Mouse (Mus musculus): ENCODE data around the gene Eif4b. TPM values are rescaled to one million over a fixed set of nuclear protein-coding genes. Genes with fewer than 3 reads are reported as not detected.
A peak's percentile ranks its signal among the peaks of the same experiment; 100 is the strongest.

The Eif4b gene
- polyA plus RNA-seq, 1 experiment from 2014 or later = 89.2 TPM

DNA sequence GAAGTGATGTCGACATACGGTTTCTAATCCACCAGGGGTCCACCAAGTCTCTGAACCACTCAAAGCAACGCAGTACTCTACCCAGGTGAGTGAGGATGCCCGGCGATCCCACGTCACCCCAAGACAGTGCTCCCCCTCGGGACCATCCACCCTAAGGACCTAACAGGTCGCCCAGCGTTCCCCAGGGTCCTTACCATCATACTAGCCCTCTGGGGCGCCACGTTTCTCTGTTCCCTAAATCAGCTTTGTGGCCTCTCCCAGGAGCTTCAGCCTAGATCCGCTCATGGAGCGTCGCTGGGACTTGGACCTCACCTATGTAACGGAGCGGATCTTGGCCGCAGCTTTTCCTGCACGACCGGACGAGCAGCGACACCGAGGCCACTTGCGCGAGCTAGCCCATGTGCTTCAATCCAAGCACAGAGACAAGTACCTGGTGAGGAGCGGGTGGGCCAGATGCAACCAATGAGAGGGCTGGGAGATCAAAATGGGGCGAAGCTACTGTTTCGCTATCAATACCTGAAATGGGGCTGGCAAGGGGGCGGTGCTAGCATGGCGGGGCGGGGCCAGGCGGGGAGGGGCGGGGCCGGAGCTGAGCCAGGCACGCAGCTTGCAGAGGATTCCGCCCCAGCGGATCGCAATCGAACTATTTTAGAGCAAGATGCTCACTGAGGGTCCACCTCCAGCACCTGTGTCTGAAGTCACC lies 33.3 kb downstream of the Eif4b start:
- 8% methylated on average over 37 of the region's 38 CpGs for WGBS
- Histone ChIP-seq H3K4me2 (peak overlapping the region; percentile 58), H3K4me1 (peaks cover 33% of the 10 kb centered on the region), H3K9me3 (no peaks in the 10 kb centered on the region), H3K4me3 (peak overlapping the region; percentile 37), H3K27me3 (replicated peaks) (peaks cover 36% of the 10 kb centered on the region), H3K27ac (no peak overlapping the region), H3K36me3 (replicated peaks) (no peaks in the 10 kb centered on the region), H3K9ac (peak overlapping the region; percentile 38)
- ATAC-seq (replicated peaks) = peak; percentile 25

DNA sequence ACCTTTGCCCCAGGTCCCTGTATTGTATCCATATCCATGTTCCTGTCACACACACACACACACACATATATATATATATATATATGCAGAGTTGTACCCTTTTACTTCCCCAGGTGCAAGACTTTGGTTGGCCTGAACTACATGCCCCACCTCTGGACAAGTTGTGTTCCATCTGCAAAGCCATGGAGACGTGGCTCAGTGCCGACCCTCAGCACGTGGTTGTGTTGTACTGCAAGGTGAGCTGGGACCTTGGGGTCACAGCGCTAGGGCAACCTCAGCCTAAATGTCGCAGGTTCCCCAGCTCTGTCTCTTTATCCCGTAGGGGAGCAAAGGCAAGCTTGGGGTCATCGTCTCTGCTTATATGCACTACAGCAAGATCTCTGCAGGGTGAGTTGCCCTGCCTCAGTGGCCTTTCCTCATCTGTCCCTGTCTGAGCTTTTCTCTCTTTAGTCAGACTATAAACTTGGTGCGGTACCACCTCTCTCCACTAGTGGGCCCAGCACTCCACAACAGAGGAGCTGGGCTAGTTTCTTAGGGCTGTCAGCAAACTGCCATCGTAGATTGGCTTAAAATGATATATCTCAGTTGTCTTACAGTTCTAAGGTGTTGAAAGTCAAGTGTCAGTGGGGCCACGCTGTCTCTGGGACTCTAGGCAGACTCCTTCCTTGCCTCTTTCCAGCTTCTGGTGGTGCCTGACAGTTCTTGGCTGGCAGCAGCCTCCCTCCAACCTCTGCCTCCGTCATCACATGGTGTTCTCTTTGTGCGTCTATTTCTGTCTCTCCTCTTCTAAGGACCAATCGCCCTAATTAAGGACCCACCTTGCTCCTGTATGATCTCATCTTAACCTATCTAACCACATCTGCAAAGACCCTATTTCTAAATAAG lies 34.4 kb downstream of the Eif4b start:
- WGBS = 30% methylated on average over 13 of the region's 13 CpGs
- H3K4me3 ChIP-seq = no peak overlapping the region
- peaks cover 31% of the 10 kb centered on the region for H3K4me1 ChIP-seq

DNA sequence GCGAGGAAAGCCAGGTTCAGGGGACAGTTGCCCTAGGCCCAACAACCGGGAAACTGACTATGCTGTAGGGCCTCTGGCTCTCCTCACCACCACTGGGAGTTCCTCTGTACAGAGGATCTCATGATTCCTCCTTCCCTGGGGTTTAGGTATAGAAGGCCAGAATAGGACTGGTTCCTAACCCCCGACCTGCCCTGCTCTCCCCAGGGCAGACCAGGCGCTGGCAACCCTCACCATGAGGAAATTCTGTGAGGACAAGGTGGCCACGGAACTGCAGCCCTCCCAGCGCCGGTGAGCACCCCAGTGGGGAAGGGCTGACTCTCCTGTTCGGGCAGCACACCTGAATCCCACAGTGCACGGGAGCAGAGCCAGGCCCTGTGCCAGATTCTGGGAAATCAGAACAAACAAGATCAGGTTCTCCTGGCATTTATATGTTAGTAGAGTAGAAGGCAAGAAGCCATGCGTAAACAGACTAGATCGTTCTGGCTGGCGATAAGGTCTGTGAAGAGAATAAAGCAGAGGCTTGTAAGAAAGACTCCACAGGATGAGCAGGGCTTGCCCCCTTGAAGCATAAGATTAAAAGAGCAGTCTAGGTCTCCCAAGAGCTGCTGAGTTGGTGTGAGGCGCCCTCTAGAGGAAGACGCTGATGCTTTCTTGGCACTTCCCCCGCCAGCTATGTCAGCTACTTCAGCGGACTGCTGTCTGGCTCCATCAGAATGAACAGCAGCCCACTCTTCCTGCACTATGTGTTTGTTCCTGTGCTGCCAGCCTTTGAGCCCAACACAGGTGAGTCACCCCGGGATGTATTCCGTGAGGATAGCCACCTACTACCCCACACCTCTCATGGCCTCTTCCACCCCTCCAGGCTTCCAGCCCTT lies 35.3 kb downstream of the Eif4b start:
- ATAC-seq (replicated peaks) = peak; percentile 12; the same call in 1 of the 2 replicates
- Histone ChIP-seq H3K27ac (no peak overlapping the region), H3K9ac (no peak overlapping the region), H3K4me1 (peaks cover 21% of the 10 kb centered on the region), H3K36me3 (replicated peaks) (no peaks in the 10 kb centered on the region), H3K4me2 (no peak overlapping the region), H3K27me3 (replicated peaks) (peaks cover 33% of the 10 kb centered on the region), H3K9me3 (no peaks in the 10 kb centered on the region), H3K4me3 (no peak overlapping the region)
- 51% methylated on average over 18 of the region's 18 CpGs for whole genome bisulfite sequencing

More for the DNA sequence above, 34.4 kb downstream of the Eif4b start:
- H3K9ac ChIP-seq = no peak overlapping the region
- H3K9me3 ChIP-seq = no peaks in the 10 kb centered on the region
- H3K27me3 ChIP-seq (replicated peaks) = peaks cover 33% of the 10 kb centered on the region
- no peak overlapping the region for H3K27ac ChIP-seq
- no peak for ATAC-seq (replicated peaks)
- H3K4me2 ChIP-seq = peak overlapping the region; percentile 58
- no peaks in the 10 kb centered on the region for H3K36me3 ChIP-seq (replicated peaks)

DNA sequence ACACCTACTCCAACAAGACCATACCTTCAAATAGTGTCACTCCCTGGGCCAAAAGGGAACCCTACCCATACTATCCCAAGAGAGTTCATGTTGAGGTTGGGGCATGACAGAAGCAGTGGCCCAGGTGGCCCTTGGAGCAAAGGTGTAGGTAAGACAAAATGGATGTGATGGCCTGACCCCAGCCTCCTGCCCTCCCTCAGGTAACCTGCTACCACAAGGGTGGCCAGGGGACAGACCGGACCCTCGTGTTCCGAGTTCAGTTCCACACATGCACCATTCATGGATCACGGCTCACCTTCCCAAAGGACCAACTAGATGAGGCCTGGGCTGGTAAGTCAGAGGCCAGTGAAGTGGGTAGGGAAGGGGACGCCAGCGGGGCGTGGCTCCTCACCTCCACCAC lies 36.7 kb downstream of the Eif4b start:
- 93% methylated on average over 7 of the region's 7 CpGs for WGBS
- Histone ChIP-seq H3K36me3 (replicated peaks) (no peaks in the 10 kb centered on the region), H3K27ac (no peak overlapping the region), H3K4me2 (no peak overlapping the region), H3K9ac (no peak overlapping the region), H3K4me3 (no peak overlapping the region), H3K27me3 (replicated peaks) (peaks cover 26% of the 10 kb centered on the region), H3K9me3 (no peaks in the 10 kb centered on the region), H3K4me1 (peaks cover 19% of the 10 kb centered on the region)
- ATAC-seq (replicated peaks) = no peak

DNA sequence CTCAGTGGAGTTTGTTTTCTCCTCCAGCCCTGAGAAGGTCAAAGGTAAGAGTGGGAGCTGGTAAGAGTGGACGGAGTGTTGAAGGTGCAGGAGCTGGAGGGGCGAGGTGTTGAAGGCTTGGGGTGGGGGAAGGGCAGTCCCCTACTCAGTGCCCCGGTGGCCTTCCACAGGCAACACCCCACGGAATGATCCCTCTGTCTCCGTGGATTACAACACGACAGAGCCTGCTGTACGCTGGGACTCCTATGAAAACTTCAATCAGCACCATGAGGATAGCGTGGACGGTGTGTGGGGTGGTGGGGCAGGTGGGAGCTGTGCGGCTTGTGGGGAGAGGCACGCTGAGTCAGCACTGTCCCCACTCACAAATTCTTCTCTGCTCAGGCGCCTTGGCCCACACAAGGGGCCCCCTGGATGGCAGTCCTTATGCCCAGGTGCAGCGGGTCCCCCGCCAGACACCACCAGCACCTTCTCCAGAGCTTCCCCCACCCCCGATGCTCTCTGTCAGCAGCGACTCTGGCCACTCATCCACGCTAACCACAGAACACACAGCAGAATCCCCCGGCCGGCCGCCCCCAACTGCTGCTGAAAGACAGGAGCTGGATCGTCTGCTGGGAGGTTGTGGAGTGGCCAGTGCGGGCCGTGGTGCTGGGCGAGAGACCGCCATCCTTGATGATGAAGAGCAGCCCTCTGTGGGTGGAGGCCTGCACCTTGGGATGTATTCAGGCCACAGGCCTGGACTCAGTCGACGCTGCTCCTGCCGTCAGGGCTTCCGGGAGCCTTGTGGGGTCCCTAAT lies 37.3 kb downstream of the Eif4b start:
- Histone ChIP-seq H3K27me3 (replicated peaks) (peaks cover 19% of the 10 kb centered on the region), H3K4me3 (no peak overlapping the region), H3K9me3 (no peaks in the 10 kb centered on the region), H3K9ac (no peak overlapping the region), H3K4me1 (peaks cover 19% of the 10 kb centered on the region), H3K36me3 (replicated peaks) (peaks cover 3% of the 10 kb centered on the region; the same call in 1 of the 2 replicates), H3K27ac (no peak overlapping the region), H3K4me2 (no peak overlapping the region)
- WGBS = 73% methylated on average over 29 of the region's 29 CpGs
- ATAC-seq (replicated peaks) = no peak

DNA sequence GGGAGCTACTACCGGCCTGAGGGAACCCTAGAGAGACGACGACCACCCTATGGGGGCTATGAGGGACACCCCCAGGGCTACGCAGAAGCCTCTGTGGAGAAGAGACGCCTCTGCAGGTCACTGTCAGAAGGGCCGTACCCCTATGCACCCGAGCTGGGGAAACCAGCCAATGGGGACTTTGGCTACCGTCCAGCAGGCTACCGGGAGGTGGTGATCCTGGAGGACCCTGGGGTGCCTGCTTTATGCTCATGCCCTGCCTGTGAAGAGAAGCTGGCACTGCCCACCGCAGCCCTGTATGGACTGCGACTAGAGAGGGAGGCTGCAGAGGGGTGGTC lies 37.9 kb downstream of the Eif4b start:
- Histone ChIP-seq H3K4me2 (no peak overlapping the region), H3K9ac (no peak overlapping the region), H3K9me3 (no peaks in the 10 kb centered on the region), H3K27me3 (replicated peaks) (peaks cover 14% of the 10 kb centered on the region), H3K4me1 (peaks cover 19% of the 10 kb centered on the region), H3K36me3 (replicated peaks) (peaks cover 8% of the 10 kb centered on the region; the same call in 1 of the 2 replicates), H3K4me3 (no peak overlapping the region), H3K27ac (no peak overlapping the region)
- WGBS = 76% methylated on average over 11 of the region's 11 CpGs
- no peak for ATAC-seq (replicated peaks)

DNA sequence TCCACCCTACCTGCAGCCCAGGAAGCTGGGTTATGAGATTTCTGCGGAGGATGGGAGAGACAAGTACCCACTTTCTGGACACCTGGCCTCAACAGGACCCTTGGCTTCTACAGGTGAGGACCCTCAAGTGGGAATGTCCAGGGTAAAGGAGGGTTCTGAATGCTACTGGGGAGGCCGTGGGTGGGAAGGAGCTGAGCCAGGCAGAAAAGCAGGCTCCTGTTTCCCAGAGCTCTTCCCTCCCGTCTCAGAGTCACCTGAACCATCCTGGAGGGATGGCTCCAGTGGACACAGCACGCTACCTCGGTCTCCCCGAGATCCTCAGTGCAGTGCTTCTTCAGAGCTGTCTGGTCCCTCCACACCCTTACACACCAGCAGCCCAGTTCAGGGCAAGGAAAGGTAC lies 38.6 kb downstream of the Eif4b start:
- Histone ChIP-seq H3K4me1 (peaks cover 12% of the 10 kb centered on the region), H3K4me2 (no peak overlapping the region), H3K9me3 (no peaks in the 10 kb centered on the region), H3K27ac (no peak overlapping the region), H3K9ac (no peak overlapping the region), H3K27me3 (replicated peaks) (peaks cover 7% of the 10 kb centered on the region), H3K4me3 (no peak overlapping the region), H3K36me3 (replicated peaks) (peaks cover 13% of the 10 kb centered on the region)
- no peak for ATAC-seq (replicated peaks)
- 81% methylated on average over 6 of the region's 6 CpGs for WGBS

DNA sequence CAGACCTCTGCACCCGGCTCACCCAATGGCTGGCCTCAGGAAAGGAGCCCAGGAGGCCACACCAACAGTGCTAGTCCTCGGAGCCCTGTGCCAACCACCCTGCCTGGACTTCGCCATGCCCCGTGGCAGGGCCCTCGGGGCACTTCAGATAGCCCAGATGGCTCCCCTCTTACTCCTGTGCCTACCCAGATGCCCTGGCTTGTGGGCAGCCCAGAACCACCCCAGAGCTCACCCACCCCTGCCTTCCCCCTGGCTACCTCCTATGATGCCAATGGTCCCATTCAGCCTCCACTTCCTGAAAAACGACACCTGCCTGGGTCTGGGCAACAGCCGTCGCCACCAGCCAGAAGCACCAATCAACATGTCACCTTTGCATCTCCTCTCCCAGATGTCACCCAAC lies 39.3 kb downstream of the Eif4b start:
- H3K4me1 ChIP-seq = peaks cover 5% of the 10 kb centered on the region; the same call in 1 of the 2 replicates
- no peaks in the 10 kb centered on the region for H3K9me3 ChIP-seq
- no peak overlapping the region for H3K4me2 ChIP-seq
- H3K36me3 ChIP-seq (replicated peaks) = peaks cover 18% of the 10 kb centered on the region
- ATAC-seq (replicated peaks) = no peak
- H3K27ac ChIP-seq = no peak overlapping the region
- WGBS = 87% methylated on average over 8 of the region's 8 CpGs
- H3K9ac ChIP-seq = no peak overlapping the region
- H3K27me3 ChIP-seq (replicated peaks) = peaks cover under 1% of the 10 kb centered on the region; the same call in 1 of the 2 replicates
- no peak overlapping the region for H3K4me3 ChIP-seq

DNA sequence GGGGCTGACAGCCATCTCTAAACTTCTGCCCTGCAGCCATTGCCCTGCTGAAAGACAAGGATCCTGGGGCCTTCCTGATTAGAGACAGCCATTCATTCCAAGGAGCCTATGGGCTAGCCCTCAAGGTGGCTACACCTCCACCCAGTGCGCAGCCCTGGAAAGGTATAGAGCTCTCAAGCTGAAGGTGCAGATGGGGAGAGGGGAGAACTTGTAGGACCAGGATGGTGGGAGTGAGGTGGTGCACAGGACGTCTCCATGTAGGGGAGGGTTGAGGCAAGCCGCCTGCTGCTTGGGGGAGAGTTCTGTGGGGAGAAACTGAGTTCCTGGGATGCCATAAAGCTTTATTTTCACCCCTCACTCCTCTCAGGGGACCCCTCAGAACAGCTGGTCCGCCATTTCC lies 40.1 kb downstream of the Eif4b start:
- H3K27me3 ChIP-seq (replicated peaks) = no peaks in the 10 kb centered on the region
- 90% methylated on average over 4 of the region's 4 CpGs for WGBS
- peaks cover 25% of the 10 kb centered on the region for H3K36me3 ChIP-seq (replicated peaks)

DNA sequence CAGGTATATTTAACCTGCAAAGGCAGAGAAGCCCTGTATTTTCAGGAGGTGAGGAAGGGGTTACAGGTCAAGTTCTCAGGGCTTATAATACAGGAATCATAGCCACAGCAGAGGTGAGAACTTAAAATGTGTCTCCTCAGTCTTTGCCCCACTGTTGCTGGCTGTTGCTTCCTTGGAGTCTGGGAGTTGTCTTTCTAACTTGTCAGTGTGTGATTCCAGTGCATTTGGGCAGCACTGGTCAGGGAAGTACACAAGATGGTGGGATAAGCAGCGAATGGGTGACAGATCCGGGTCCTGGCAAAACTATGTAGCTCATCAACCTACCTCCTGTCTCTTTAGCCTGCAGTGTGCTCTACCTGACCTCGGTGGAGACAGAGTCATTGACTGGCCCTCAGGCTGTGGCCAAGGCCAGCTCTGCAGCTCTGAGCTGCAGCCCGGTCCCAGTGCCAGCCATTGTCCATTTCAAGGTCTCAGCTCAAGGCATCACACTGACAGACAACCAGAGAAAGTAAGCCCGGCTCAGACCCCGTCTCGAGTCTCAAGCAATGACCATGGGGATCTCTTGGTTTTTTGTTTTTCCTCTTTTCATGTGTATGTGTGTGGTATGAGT lies 41.2 kb downstream of the Eif4b start:
- H3K4me3 ChIP-seq = no peak overlapping the region
- H3K36me3 ChIP-seq (replicated peaks) = peaks cover 36% of the 10 kb centered on the region
- no peak overlapping the region for H3K9ac ChIP-seq
- H3K4me2 ChIP-seq = no peak overlapping the region
- ATAC-seq (replicated peaks) = no peak
- H3K4me1 ChIP-seq = peaks cover 2% of the 10 kb centered on the region; the same call in 1 of the 2 replicates
- no peaks in the 10 kb centered on the region for H3K27me3 ChIP-seq (replicated peaks)
- WGBS = 86% methylated on average over 7 of the region's 7 CpGs
- H3K27ac ChIP-seq = no peak overlapping the region
- no peaks in the 10 kb centered on the region for H3K9me3 ChIP-seq

More for the DNA sequence above, 40.1 kb downstream of the Eif4b start:
- Histone ChIP-seq H3K4me1 (peaks cover 2% of the 10 kb centered on the region; the same call in 1 of the 2 replicates), H3K9me3 (no peaks in the 10 kb centered on the region), H3K4me3 (no peak overlapping the region), H3K27ac (no peak overlapping the region), H3K9ac (no peak overlapping the region), H3K4me2 (no peak overlapping the region)
- no peak for ATAC-seq (replicated peaks)

DNA sequence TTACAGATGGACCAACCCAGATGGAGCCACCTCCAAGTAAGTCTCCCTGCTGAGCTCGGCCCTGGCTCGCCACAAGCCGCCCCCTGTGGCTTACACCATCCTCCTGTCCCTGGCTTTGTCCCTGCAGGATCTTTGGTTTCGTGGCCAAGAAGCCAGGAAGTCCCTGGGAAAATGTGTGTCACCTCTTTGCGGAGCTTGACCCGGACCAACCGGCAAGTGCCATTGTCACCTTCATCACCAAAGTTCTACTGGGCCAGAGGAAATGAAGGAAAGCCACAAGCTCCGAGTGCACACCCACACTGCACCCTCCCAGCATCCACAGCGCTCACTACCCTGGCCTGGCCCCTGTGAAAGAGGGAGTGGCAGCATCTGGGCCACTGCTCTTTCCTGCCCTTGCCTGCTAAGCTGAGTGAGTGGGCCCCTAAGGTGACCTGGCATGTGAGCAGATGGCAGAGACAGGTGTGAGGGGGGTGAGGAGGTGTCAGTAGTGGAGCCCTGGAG lies 42.2 kb downstream of the Eif4b start:
- no peak for ATAC-seq (replicated peaks)
- H3K27ac ChIP-seq = 0 out of 2 replicates have a peak overlapping the region, but pooled peaks have one; percentile 28
- peaks cover 2% of the 10 kb centered on the region; the same call in 1 of the 2 replicates for H3K4me1 ChIP-seq
- H3K9me3 ChIP-seq = no peaks in the 10 kb centered on the region
- no peak overlapping the region for H3K4me2 ChIP-seq
- peaks cover 44% of the 10 kb centered on the region for H3K36me3 ChIP-seq (replicated peaks)
- WGBS = 67% methylated on average over 9 of the region's 9 CpGs
- no peak overlapping the region for H3K4me3 ChIP-seq
- no peak overlapping the region for H3K9ac ChIP-seq
- no peaks in the 10 kb centered on the region for H3K27me3 ChIP-seq (replicated peaks)

Data from midbrain, embryonic 15.5 days (tissue).